Mouse (Mus musculus): ENCODE measurements around the gene Krt90.

Gene Krt90

GRCm38 (mm10) chr15:101562850-101563249 lies at the start of gene Krt90:
Gene Krt90 (minus strand): TSS chr15:101562950.
- DNase-seq (ENCODE audit: low read depth, low spot score): no peak

- DNase-seq (ENCODE audit: low read depth, low spot score): no peak
These were observed 36.4 kb upstream of the Krt90 start for GRCm38 (mm10) chr15:101599123-101599522.

GRCm38 (mm10) chr15:101588216-101588615 lies 25.5 kb upstream of the Krt90 start:
- DNase-seq (ENCODE audit: low read depth, low spot score): no peak

- DNase-seq (ENCODE audit: low read depth, low spot score): no peak
These were observed 21.7 kb upstream of the Krt90 start for GRCm38 (mm10) chr15:101584456-101584855.

- no peak for DNase-seq (ENCODE audit: low read depth, low spot score)
These were observed 20.6 kb upstream of the Krt90 start for GRCm38 (mm10) chr15:101583211-101583965.

- DNase-seq (ENCODE audit: low read depth, low spot score): no peak
These were observed 19.0 kb upstream of the Krt90 start for GRCm38 (mm10) chr15:101581701-101582100.

GRCm38 (mm10) chr15:101575506-101575905 lies 12.8 kb upstream of the Krt90 start:
- no peak for DNase-seq (ENCODE audit: low read depth, low spot score)

GRCm38 (mm10) chr15:101573796-101574345 lies 11.1 kb upstream of the Krt90 start, which contains the start of gene Krt75:
Gene Krt75 (minus strand): TSS chr15:101573904.
- DNase-seq (ENCODE audit: low read depth, low spot score): no peak

GRCm38 (mm10) chr15:101567780-101568179 lies 5.0 kb upstream of the Krt90 start:
- DNase-seq (ENCODE audit: low read depth, low spot score): no peak

GRCm38 (mm10) chr15:101558034-101558646 lies 4.6 kb downstream of the Krt90 start:
- DNase-seq (ENCODE audit: low read depth, low spot score): peak; percentile 80

- peak; percentile 54 for DNase-seq (ENCODE audit: low read depth, low spot score)
These were observed 9.6 kb downstream of the Krt90 start for GRCm38 (mm10) chr15:101553169-101553568.

GRCm38 (mm10) chr15:101552188-101552587 lies 10.6 kb downstream of the Krt90 start:
- no peak for DNase-seq (ENCODE audit: low read depth, low spot score)

- no peak for DNase-seq (ENCODE audit: low read depth, low spot score)
These were observed 12.2 kb downstream of the Krt90 start, which contains the start of gene Krt82 for GRCm38 (mm10) chr15:101550567-101550966. Gene Krt82 (minus strand): TSS chr15:101550667.

GRCm38 (mm10) chr15:101544478-101544877 lies 18.3 kb downstream of the Krt90 start:
- DNase-seq (ENCODE audit: low read depth, low spot score): no peak

GRCm38 (mm10) chr15:101542543-101542942 lies 20.2 kb downstream of the Krt90 start:
- no peak for DNase-seq (ENCODE audit: low read depth, low spot score)

- no peak for DNase-seq (ENCODE audit: low read depth, low spot score)
These were observed 24.2 kb downstream of the Krt90 start for GRCm38 (mm10) chr15:101538580-101538900.

- peak; percentile 27 for DNase-seq (ENCODE audit: low read depth, low spot score)
These were observed 24.7 kb downstream of the Krt90 start for GRCm38 (mm10) chr15:101537864-101538579.

GRCm38 (mm10) chr15:101536054-101536850 lies 26.5 kb downstream of the Krt90 start:
- no peak for DNase-seq (ENCODE audit: low read depth, low spot score)

- no peak for DNase-seq (ENCODE audit: low read depth, low spot score)
These were observed 30.0 kb downstream of the Krt90 start, which contains the start of gene Krt84 for GRCm38 (mm10) chr15:101532720-101533119. Gene Krt84 (minus strand): TSS chr15:101532820.

GRCm38 (mm10) chr15:101522556-101523232 lies 40.1 kb downstream of the Krt90 start:
- no peak for DNase-seq (ENCODE audit: low read depth, low spot score)

- DNase-seq (ENCODE audit: low read depth, low spot score): peak; percentile 82
These were observed 43.0 kb downstream of the Krt90 start for GRCm38 (mm10) chr15:101519792-101520191.

All from mesoderm, embryonic 11.5 days (tissue).